Mouse (Mus musculus) forebrain, postnatal 0 days (tissue): ENCODE data around the gene Iqcb1. TPM values are rescaled to one million over a fixed set of nuclear protein-coding genes. Genes with fewer than 3 reads are reported as not detected.

ENCODE experiments used
- ATAC-seq: fragments of 200-750 bp; cut with Nextera tagmentation; 2 replicates; pipeline ENCODE4 v1.8.0; 2017; ENCODE audit warnings: mild to moderate bottlenecking, moderate library complexity
- DNase-seq: peaks from one replicate; pipeline ENCODE4 v3.0.0-alpha.2; 2015
- H3K27ac ChIP-seq: fragments of 300-500 bp; sonication (generic); 2 replicates; pipeline ENCODE4 v1.5.1; 2014; ENCODE audit warnings: low read depth, mild to moderate bottlenecking, antibody characterized with exemption, low read length, moderate library complexity, mixed read lengths
- H3K27me3 ChIP-seq: fragments of 300-500 bp; sonication (generic); 2 replicates; pipeline ENCODE4 v1.6.1; 2014; ENCODE audit warnings: mild to moderate bottlenecking, low read length, mixed read lengths; ENCODE audit not compliant: insufficient read depth
- H3K36me3 ChIP-seq: fragments of 300-500 bp; sonication (generic); 2 replicates; pipeline ENCODE4 v1.6.1; 2014; ENCODE audit warnings: mild to moderate bottlenecking, moderate library complexity; ENCODE audit not compliant: insufficient read depth
- H3K4me1 ChIP-seq: fragments of 300-500 bp; sonication (generic); 2 replicates; pipeline ENCODE4 v1.6.1; 2014; ENCODE audit warnings: antibody characterized with exemption; ENCODE audit not compliant: insufficient read depth
- H3K4me2 ChIP-seq: fragments of 300-500 bp; sonication (generic); 2 replicates; pipeline ENCODE4 v1.6.1; 2014; ENCODE audit warnings: low read depth, mild to moderate bottlenecking, moderate library complexity
- H3K4me3 ChIP-seq: fragments of 300-500 bp; sonication (generic); 2 replicates; pipeline ENCODE4 v1.5.1; 2014; ENCODE audit warnings: low read depth, low read length, mixed read lengths
- H3K9ac ChIP-seq: fragments of 300-500 bp; sonication (generic); 2 replicates; pipeline ENCODE4 v1.6.1; 2014; ENCODE audit warnings: mild to moderate bottlenecking
- H3K9me3 ChIP-seq: fragments of 300-500 bp; sonication (generic); 2 replicates; pipeline ENCODE4 v1.6.1; 2016; ENCODE audit warnings: low read length
- CTCF ChIP-seq: sonication (generic); IDR thresholded peaks from 2 replicates; pipeline ENCODE4 v1.5.1; 2016; ENCODE audit warnings: antibody characterized with exemption, control low read depth, low read depth
- WGBS: fragments of 180-500 bp; shearing (Covaris S2); extraction: QIAGEN DNeasy Blood & Tissue Kit; methylation state at CpG from one replicate; pipeline ENCODE4 v1.1.7; 2014; 5-methylcytosine and 5-hydroxymethylcytosine counted together
- polyA plus RNA-seq: library from polyadenylated mRNA; unstranded; fragments of >200 nt; fragmentation: Nextera tagmentation; extraction: Ambion mirVana; gene quantifications from 2 replicates; pipeline ENCODE4 v1.2.1, GENCODE M21; 2015
- total RNA-seq: library from RNA; depleted of rRNA; stranded (reverse); fragments of >200 nt; gene quantifications from 2 replicates; pipeline ENCODE4 v1.2.3, GENCODE M21; 2014

Iqcb1 gene
- total and polyA plus RNA-seq, 2 experiments from 2014 or later, result 26.0 to 66.0 TPM

- Histone ChIP-seq H3K9me3 (no peaks in the 10 kb centered on the region), H3K4me2 (no peak overlapping the region), H3K4me3 (no peak overlapping the region), H3K36me3 (peaks cover 69% of the 10 kb centered on the region), H3K9ac (no peak overlapping the region), H3K27ac (no peak overlapping the region), H3K27me3 (no peaks in the 10 kb centered on the region), H3K4me1 (no peaks in the 10 kb centered on the region)
- 90% methylated on average over 3 of the region's 3 CpGs for WGBS
- TF ChIP-seq CTCF, result no peak
- ATAC-seq, result no peak
- DNase-seq, result no peak
Observed at GRCm38 (mm10) chr16:36890559-36890958, 62.4 kb downstream of the Iqcb1 start.

GRCm38 (mm10) chr16:36891415-36891814 lies 63.2 kb downstream of the Iqcb1 start:
- Histone ChIP-seq H3K9ac (no peak overlapping the region), H3K27ac (no peak overlapping the region), H3K4me3 (no peak overlapping the region), H3K27me3 (no peaks in the 10 kb centered on the region), H3K4me1 (no peaks in the 10 kb centered on the region), H3K9me3 (no peaks in the 10 kb centered on the region), H3K36me3 (peaks cover 75% of the 10 kb centered on the region), H3K4me2 (no peak overlapping the region)
- DNase-seq (no peak), ATAC-seq (no peak)
- TF ChIP-seq CTCF, result no peak
- 94% methylated on average over 4 of the region's 4 CpGs for WGBS

GRCm38 (mm10) chr16:36893317-36893716 lies 65.1 kb downstream of the Iqcb1 start:
- H3K4me3 ChIP-seq, result no peak overlapping the region
- ATAC-seq, result no peak
- DNase-seq, result no peak
- WGBS, result 90% methylated on average over 10 of the region's 10 CpGs
- H3K9me3 ChIP-seq, result no peaks in the 10 kb centered on the region
- no peaks in the 10 kb centered on the region for H3K27me3 ChIP-seq
- H3K4me2 ChIP-seq, result no peak overlapping the region
- no peak overlapping the region for H3K27ac ChIP-seq
- H3K36me3 ChIP-seq, result peaks cover 77% of the 10 kb centered on the region
- no peak for TF ChIP-seq CTCF
- H3K4me1 ChIP-seq, result no peaks in the 10 kb centered on the region
- H3K9ac ChIP-seq, result no peak overlapping the region

- Histone ChIP-seq H3K4me2 (no peak overlapping the region), H3K4me1 (no peaks in the 10 kb centered on the region), H3K36me3 (peaks cover 82% of the 10 kb centered on the region), H3K4me3 (no peak overlapping the region), H3K9me3 (no peaks in the 10 kb centered on the region), H3K9ac (no peak overlapping the region), H3K27me3 (no peaks in the 10 kb centered on the region), H3K27ac (no peak overlapping the region)
- ATAC-seq (no peak), DNase-seq (no peak)
- 93% methylated on average over 6 of the region's 6 CpGs for WGBS
- no peak for TF ChIP-seq CTCF
Observed at GRCm38 (mm10) chr16:36896712-36897111, 68.5 kb downstream of the Iqcb1 start.

- peaks cover 63% of the 10 kb centered on the region for H3K36me3 ChIP-seq
Observed at GRCm38 (mm10) chr16:36903156-36903555, 75.0 kb downstream of the Iqcb1 start.

GRCm38 (mm10) chr16:36911909-36912308 lies 83.7 kb downstream of the Iqcb1 start:
- Histone ChIP-seq H3K9ac (no peak overlapping the region), H3K27ac (no peak overlapping the region), H3K4me3 (no peak overlapping the region), H3K4me1 (no peaks in the 10 kb centered on the region), H3K9me3 (no peaks in the 10 kb centered on the region), H3K36me3 (peaks cover 82% of the 10 kb centered on the region), H3K4me2 (no peak overlapping the region), H3K27me3 (no peaks in the 10 kb centered on the region)
- no peak for DNase-seq
- no peak for TF ChIP-seq CTCF
- ATAC-seq, result no peak
- WGBS, result 93% methylated on average over 10 of the region's 10 CpGs

More at GRCm38 (mm10) chr16:36903156-36903555, 75.0 kb downstream of the Iqcb1 start:
- ATAC-seq, result no peak
- Histone ChIP-seq H3K4me1 (no peaks in the 10 kb centered on the region), H3K4me3 (no peak overlapping the region), H3K27me3 (no peaks in the 10 kb centered on the region), H3K9ac (no peak overlapping the region), H3K4me2 (no peak overlapping the region), H3K27ac (no peak overlapping the region), H3K9me3 (no peaks in the 10 kb centered on the region)
- DNase-seq, result no peak
- 92% methylated on average over 5 of the region's 5 CpGs for WGBS
- TF ChIP-seq CTCF, result no peak

- H3K36me3 ChIP-seq, result peaks cover 83% of the 10 kb centered on the region
- no peaks in the 10 kb centered on the region for H3K27me3 ChIP-seq
- no peak overlapping the region for H3K9ac ChIP-seq
- no peak overlapping the region for H3K4me3 ChIP-seq
- H3K4me1 ChIP-seq, result no peaks in the 10 kb centered on the region
- no peaks in the 10 kb centered on the region for H3K9me3 ChIP-seq
- ATAC-seq (no peak), DNase-seq (no peak)
- H3K4me2 ChIP-seq, result no peak overlapping the region
- WGBS, result 90% methylated on average over 13 of the region's 13 CpGs
- no peak overlapping the region for H3K27ac ChIP-seq
- no peak for TF ChIP-seq CTCF
Observed at GRCm38 (mm10) chr16:36912311-36912710, 84.1 kb downstream of the Iqcb1 start.

GRCm38 (mm10) chr16:36914195-36914594 lies 86.0 kb downstream of the Iqcb1 start:
- no peak for TF ChIP-seq CTCF
- Histone ChIP-seq H3K4me2 (no peak overlapping the region), H3K9me3 (no peaks in the 10 kb centered on the region), H3K4me3 (no peak overlapping the region), H3K9ac (no peak overlapping the region), H3K27me3 (no peaks in the 10 kb centered on the region), H3K36me3 (peaks cover 89% of the 10 kb centered on the region), H3K4me1 (no peaks in the 10 kb centered on the region), H3K27ac (no peak overlapping the region)
- DNase-seq (no peak), ATAC-seq (no peak)
- 82% methylated on average over 5 of the region's 5 CpGs for WGBS
